ENCODE assay signal across 26 mouse cellular contexts in the genomic region with DNA sequence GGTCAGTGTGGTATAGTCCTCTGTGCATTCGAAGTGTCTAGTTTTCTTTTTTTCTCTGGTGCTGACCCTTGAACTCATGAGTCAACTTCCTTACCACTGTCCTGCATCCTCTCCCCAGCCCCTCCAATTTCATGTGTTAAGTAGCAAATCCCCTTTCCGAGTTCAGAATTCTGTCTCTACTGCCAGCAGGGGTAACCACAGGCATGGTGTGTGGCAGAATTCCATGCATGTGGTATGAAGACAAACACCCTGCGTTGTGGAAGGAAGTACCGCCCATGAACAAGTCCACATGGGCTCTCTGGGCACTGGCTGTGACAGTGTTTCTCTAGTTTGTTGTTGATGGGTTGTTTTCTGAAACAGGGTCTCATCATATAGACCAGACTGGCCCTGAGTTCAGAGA.
"Had no signal": no experiment of that assay in that cellular context is flagged by ENCODE, and none has a peak within 500 bp of the region (broad histone marks: within the 10 kb centered on the region; RNA-seq: fewer than 3 reads in every experiment).

No protein-coding gene starts in this region.

- DNase-seq: gastrocnemius, adult 2 months; gastrocnemius, postnatal 10 days; gastrocnemius, postnatal 25 days; heart, adult 18-20 months; heart, postnatal 10 days; heart, postnatal 4 days; kidney, adult 18-20 months; kidney, adult 8-10 months; kidney, postnatal 10 days; kidney, postnatal 25 days; kidney, postnatal 4 days; liver; liver, embryonic 13.5 days; liver, postnatal 0 days had no signal

- H3K27me3 ChIP-seq: heart, embryonic 12.5 days; hindbrain, embryonic 12.5 days; limb, embryonic 12.5 days; liver, embryonic 13.5 days; liver, embryonic 15.5 days had no signal

- H3K4me2 ChIP-seq: heart, embryonic 12.5 days; hindbrain, embryonic 12.5 days; hindbrain, embryonic 14.5 days; limb, embryonic 12.5 days; liver, embryonic 11.5 days; liver, embryonic 13.5 days; liver, embryonic 15.5 days had no signal

- H3K4me3 ChIP-seq: gastrocnemius, adult 2 months; heart, embryonic 10.5 days; heart, embryonic 12.5 days; hindbrain, embryonic 10.5 days; hindbrain, embryonic 12.5 days; left cerebral cortex, adult 2 months; limb, embryonic 10.5 days; limb, embryonic 12.5 days; liver, embryonic 13.5 days; liver, embryonic 15.5 days had no signal

- H3K9me3 ChIP-seq: heart, embryonic 10.5 days; heart, embryonic 12.5 days; hindbrain, embryonic 10.5 days; hindbrain, embryonic 12.5 days; limb, embryonic 10.5 days; limb, embryonic 12.5 days; liver, embryonic 13.5 days; liver, embryonic 15.5 days had no signal

- ATAC-seq: hindbrain, embryonic 16.5 days; intestine, embryonic 16.5 days; liver, postnatal 0 days had no signal

- H3K9ac ChIP-seq: heart, embryonic 12.5 days; hindbrain, embryonic 12.5 days; hindbrain, embryonic 14.5 days; limb, embryonic 12.5 days; liver, embryonic 13.5 days; liver, embryonic 15.5 days; liver, postnatal 0 days had no signal

- H3K27ac ChIP-seq: gastrocnemius, adult 2 months; heart, embryonic 10.5 days; hindbrain, embryonic 10.5 days; hindbrain, embryonic 12.5 days; hindbrain, embryonic 14.5 days; left cerebral cortex, adult 2 months; limb, embryonic 10.5 days; limb, embryonic 12.5 days; liver, embryonic 13.5 days; liver, embryonic 15.5 days had no signal
